Mouse (Mus musculus) B cell, adult 2 months (primary cell): ENCODE results near the gene Dpy30.
A peak's percentile ranks its signal among the peaks of the same experiment; 100 is the strongest.

Source experiments
- DNase-seq, 2 experiments: peaks; one replicate each; pipeline ENCODE4 v3.0.0; 2022

The Dpy30 gene

DNA sequence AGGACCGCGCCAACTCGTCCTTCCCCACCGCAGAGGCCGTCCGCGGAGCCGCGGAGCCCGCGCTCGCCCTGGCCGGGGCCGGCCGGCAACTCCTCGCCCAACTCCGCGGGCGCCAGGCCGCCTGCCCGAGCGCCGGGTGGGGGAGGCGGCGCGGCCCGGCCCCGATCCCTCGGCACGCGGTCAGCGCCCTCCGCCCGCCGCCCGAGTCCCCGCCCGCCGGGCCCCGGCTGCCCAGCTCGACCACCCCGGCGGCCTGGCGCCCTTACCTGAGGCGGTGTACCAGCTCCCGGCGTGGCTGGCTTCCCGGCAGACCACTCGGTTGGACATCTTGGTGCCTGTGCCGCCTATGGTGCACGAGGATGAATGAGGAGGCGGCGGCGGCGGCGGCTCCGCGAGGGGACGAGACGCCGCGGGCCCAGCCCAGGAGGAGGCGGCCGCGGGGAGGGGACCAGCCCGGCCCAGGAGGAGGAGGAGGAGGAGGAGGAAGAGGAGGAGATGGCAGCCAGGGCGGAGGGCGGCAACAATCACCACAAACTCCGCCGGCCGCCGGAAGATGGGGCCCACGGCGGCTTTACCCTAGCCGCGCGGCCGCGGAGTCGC, 29.2 kb downstream of the Dpy30 start:
- peak; percentile 66 to 67 for DNase-seq

- DNase-seq = peak; percentile 46 to 56
These were observed 29.9 kb downstream of the Dpy30 start for GRCm38 (mm10) chr17:74293687-74294425.

GRCm38 (mm10) chr17:74291640-74292361, 31.9 kb downstream of the Dpy30 start:
- DNase-seq = no peak

GRCm38 (mm10) chr17:74290869-74291268, 32.9 kb downstream of the Dpy30 start:
- DNase-seq = no peak

DNA sequence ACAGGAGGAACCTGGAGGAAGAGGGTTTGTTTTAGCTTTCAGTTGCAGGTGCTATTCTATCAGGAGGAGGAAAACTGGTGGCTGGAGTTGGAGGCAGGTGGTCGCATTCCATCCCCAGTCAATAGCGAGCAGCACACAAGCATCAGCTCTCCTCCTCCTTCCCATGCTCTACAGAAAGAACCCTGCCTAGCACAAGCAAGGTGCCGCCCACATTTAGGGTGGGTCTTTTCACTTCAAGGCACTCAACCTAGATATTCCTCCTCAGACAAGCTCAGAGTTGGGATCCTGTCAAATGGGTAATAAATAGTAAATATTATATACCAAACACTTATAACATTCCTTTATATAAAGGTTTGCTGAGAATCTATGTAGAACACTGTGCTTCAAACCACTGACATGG, 33.5 kb downstream of the Dpy30 start:
- DNase-seq = no peak

DNA sequence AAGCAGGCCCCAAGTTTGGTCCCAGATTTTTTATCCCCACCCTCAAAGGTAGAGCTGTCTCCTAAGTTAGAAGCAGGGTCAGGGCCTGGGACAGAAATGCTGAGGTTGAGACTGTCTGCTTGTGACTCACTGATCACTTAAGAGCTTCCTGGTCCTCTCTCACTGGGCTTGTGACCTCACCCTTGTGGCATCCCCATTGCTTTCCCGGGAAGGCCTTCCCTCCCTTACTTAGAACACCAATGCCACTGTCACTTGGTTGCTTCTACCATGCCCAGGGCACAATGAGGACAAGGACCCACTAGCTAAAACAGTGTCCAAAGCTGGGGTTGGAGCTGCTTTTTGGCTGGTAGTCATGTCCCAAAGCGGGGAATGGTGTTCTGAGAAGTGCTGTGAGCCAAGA, 35.1 kb downstream of the Dpy30 start:
- no peak for DNase-seq

DNA sequence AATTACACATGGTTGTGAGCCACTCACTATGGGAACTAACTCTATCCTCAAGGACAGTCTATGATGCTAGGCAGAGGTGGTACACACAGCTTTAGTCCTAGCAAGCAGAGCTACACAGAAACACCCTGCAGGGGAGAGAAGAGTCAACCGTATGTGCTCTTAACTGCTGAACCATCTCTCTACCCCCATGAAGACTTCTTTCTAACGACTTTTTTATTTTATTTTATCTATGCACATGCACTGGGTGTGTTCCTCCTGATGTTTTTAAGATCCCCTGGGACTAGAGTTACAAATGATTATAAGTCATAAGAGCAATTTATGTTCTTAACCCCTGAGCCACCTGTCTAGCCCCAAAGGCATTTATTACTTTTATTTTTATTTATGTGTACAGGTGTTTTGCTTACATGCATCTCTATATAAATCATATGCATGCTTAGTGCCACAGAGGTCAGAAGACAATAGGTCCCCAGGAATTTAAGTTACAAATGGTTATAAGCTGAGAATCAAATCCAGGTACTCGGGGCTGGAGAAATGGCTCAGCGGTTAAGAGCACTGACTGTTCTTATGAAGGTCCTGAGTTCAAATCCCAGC, 37.5 kb downstream of the Dpy30 start:
- DNase-seq = no peak

- DNase-seq = no peak
These were observed 38.0 kb downstream of the Dpy30 start for GRCm38 (mm10) chr17:74285730-74286129.

DNA sequence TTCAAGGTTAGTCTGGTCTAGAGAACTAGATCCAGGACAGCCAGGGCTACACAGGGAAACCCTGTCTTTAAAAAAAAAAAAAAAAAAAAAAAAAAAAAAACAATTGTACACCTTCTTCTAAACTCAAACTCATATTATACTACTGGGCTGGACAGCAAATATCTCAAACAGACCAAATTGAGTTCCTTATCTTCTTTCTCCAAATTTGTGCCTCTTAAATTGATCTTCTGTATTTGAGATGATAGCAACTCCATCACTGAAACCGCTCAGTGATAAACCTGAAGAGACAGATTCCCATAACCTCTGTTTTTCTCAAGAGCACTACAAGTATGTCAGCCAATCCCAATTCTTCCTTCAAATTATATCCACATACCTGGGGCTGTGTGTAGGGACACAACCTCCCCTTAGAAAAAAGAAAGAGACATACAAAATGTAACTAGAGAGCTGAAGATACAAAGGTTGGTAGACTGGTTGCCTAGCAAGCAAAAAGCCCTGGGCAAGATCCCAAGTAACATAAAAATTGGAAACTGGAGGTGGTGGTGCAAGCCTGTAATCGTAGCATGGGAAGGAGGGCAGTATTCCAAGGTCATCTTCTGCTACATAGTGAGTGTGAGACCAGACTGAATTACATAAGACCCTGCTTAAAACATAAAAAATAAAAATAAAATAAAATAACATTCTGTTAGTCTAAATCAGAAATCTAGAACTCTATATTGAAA, 39.2 kb downstream of the Dpy30 start:
- no peak for DNase-seq

- no peak for DNase-seq
These were observed 41.7 kb downstream of the Dpy30 start for GRCm38 (mm10) chr17:74282024-74282423.

- no peak for DNase-seq
These were observed 44.5 kb downstream of the Dpy30 start for GRCm38 (mm10) chr17:74278966-74279869.

GRCm38 (mm10) chr17:74274471-74274870, 49.3 kb downstream of the Dpy30 start:
- DNase-seq = no peak

- DNase-seq = no peak
These were observed 51.0 kb downstream of the Dpy30 start for GRCm38 (mm10) chr17:74272683-74273205.

DNA sequence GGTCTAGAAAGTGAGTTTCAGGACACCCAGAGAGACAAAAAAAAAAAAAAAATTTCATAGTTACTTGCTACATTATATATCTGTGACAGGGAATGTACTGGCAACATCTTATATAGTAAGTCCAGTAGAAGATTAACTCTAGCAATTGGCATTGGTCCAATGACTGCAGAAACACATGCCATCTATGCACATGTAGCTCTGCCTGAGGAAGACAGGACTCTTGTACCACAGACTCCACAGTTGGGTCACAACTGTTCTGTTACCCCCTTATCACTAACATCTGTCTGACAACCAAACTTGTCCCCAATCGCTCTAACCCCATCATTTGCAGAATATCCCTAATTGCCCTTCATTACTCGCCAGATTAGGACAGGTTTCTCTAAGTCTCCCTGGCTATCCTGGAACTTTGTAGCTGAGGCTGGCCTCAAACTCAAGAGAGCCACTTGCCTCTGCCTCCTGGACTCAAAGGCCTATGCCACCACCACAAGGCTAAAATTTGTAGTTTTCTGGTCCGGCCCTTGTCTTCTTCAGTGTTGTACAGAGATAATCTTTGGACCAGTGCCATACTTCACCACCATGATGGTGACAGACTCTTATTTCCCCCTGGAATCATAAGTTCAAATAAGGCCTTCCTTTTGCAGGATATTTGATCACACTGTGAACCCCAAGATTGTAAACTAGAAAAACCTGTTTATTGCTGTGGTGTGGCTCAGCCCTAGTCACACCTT, 52.0 kb downstream of the Dpy30 start:
- DNase-seq = no peak

DNA sequence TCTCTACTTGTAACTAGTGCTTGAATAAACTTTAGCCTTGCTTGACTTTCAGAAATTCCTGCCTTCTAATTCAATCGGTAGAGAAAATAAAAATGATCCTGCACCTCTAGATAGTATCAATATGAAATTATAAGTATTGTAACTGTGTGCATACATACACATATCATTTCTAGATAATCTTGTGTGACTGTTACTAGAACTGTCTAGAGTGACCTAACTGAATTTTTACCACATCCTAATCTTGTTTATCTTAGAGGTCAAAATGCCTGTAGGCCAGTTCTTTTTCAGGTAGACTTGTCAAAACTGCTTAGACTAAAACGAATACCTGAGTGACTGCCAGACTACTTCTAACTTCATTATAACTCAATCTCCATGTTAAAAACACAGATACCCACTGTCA, 53.5 kb downstream of the Dpy30 start:
- no peak for DNase-seq

- DNase-seq = peak; percentile 29 to 35
These were observed 56.1 kb downstream of the Dpy30 start for GRCm38 (mm10) chr17:74267415-74268180.

DNA sequence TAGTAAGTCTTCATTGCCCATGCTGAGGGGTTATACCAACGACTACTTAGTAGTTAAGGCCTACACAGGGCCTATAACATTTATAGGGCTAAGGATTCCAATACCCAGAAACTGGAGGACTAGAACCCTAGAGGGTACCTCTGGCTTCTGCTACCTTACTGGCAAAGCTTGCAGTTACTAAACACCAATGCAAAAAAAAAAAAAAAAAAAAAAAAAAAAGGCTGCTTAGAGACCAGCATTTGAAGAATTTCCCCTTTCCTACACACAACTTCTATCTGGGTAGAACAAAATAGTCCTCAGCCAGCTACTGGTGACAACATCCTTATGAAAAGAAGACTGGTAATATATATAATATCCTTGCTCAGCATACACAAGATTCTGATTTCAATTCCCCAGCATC, 58.1 kb downstream of the Dpy30 start:
- DNase-seq = no peak

DNA sequence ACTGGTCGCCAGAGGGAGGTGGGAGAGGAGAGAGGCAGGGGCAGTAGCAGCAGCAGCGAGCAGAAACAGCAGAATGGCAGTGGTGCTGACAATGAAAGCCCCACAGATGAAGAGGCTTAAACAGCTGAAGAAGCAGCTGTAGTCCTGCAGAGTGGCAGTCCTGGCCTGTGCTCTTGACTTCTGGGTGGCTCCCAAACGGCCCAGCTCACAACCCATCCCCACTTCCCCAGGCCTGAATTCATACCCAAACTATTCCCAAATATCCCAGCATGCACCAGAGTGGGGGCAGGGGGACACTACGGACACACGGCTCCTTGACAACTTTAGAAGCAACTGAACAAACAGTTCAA, 58.6 kb downstream of the Dpy30 start:
- no peak for DNase-seq

- DNase-seq = no peak
These were observed 59.2 kb downstream of the Dpy30 start for GRCm38 (mm10) chr17:74264333-74265155.
